Mouse (Mus musculus): Measurements from ENCODE around the gene Neil1.

DNA sequence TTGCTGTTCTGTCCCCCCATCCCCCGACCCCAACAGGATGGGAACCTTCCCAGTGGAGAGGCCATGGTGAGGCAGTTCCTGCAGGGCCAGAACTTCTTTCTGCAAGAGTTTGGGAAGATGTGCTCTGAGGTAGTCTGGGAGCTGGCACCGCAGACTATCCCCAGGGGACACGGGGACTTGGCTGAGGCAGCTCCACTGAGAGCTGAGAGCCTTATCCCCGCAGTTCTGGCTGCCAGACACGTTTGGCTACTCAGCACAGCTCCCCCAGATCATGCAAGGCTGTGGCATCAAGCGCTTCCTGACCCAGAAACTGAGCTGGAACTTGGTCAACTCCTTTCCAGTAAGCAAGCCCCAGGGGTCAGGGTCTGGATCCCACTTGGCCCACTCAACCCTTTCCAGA is 10.9 kb downstream of the Neil1 start:
- TF ChIP-seq CTCF (IDR thresholded peaks at IDR 0.05; ENCODE audit: low read depth) (no peak), EP300 (IDR thresholded peaks at IDR 0.05; ENCODE audit: low read depth) (no peak)

Measured in liver, embryonic 14.5 days (tissue).